Mouse (Mus musculus) liver, adult 2 months (tissue): ENCODE results near the gene Sh2d3c. TPM values are rescaled to one million over a fixed set of nuclear protein-coding genes. Genes with fewer than 3 reads are reported as not detected.

Source experiments
- DNase-seq: peaks from one replicate; pipeline ENCODE4 v3.0.0-alpha.2; 2011; ENCODE audit warnings: low read depth, low spot score; ENCODE audit errors: extremely low read depth
- H3K27ac ChIP-seq: fragments of 200-500 bp; replicated peaks from 2 replicates; pipeline ENCODE4 v1.5.1; 2012; ENCODE audit warnings: low read depth, mild to moderate bottlenecking, control low read depth, inconsistent platforms, low read length; ENCODE audit not compliant: insufficient read depth
- H3K27me3 ChIP-seq: fragments of 200-500 bp; 2 replicates; pipeline ENCODE4 v1.6.1; 2012; ENCODE audit warnings: mild to moderate bottlenecking, moderate library complexity, low read length, inconsistent platforms; ENCODE audit not compliant: control insufficient read depth, insufficient read depth
- H3K36me3 ChIP-seq: fragments of 200-500 bp; 2 replicates; pipeline ENCODE4 v1.6.1; 2012; ENCODE audit warnings: low read length, inconsistent platforms; ENCODE audit not compliant: control insufficient read depth, insufficient read depth
- H3K4me1 ChIP-seq: fragments of 200-500 bp; 2 replicates; pipeline ENCODE4 v1.6.1; 2011; ENCODE audit warnings: low read length; ENCODE audit not compliant: control insufficient read depth, insufficient read depth
- H3K4me3 ChIP-seq: fragments of 200-500 bp; 2 replicates; pipeline ENCODE4 v1.5.1; 2011; ENCODE audit warnings: low read depth, mild to moderate bottlenecking, control low read depth, low read length, moderate library complexity; ENCODE audit not compliant: insufficient read depth
- H3K79me2 ChIP-seq: fragments of 200-500 bp; 2 replicates; pipeline ENCODE4 v1.6.1; 2012; ENCODE audit warnings: inconsistent platforms, mild to moderate bottlenecking, low read length, moderate library complexity; ENCODE audit not compliant: control insufficient read depth, insufficient read depth
- H3K9ac ChIP-seq: fragments of 200-500 bp; 2 replicates; pipeline ENCODE4 v1.6.1; 2012; ENCODE audit warnings: low read depth, mild to moderate bottlenecking, control low read depth, inconsistent platforms, low read length
- CTCF ChIP-seq: fragments of 200-500 bp; IDR thresholded peaks from 2 replicates; pipeline ENCODE4 v1.5.1; 2011; ENCODE audit warnings: low read depth, low read length, control low read depth
- POLR2A ChIP-seq: fragments of 200-500 bp; IDR thresholded peaks from 2 replicates; pipeline ENCODE4 v1.6.1; 2011; ENCODE audit warnings: low read length, control low read depth; ENCODE audit not compliant: insufficient read depth; ENCODE audit errors: extremely low read depth
- whole genome bisulfite sequencing: fragments of 180-500 bp; shearing (Covaris S2); methylation state at CpG from one replicate; pipeline ENCODE4 v1.1.7; 2018; 5-methylcytosine and 5-hydroxymethylcytosine counted together
- polyA plus RNA-seq: library from polyadenylated mRNA; depleted of rRNA; stranded (reverse); fragments of >200 nt; gene quantifications from 2 replicates; pipeline ENCODE4 v1.2.3, GENCODE M21; 2012
- total RNA-seq: library from RNA; depleted of rRNA; stranded (reverse); fragments of >200 nt; gene quantifications from 2 replicates; pipeline ENCODE4 v1.2.3, GENCODE M21; 2014

Sh2d3c gene
- total and polyA plus RNA-seq, 2 experiments: 2.2 to 10.4 TPM

DNA sequence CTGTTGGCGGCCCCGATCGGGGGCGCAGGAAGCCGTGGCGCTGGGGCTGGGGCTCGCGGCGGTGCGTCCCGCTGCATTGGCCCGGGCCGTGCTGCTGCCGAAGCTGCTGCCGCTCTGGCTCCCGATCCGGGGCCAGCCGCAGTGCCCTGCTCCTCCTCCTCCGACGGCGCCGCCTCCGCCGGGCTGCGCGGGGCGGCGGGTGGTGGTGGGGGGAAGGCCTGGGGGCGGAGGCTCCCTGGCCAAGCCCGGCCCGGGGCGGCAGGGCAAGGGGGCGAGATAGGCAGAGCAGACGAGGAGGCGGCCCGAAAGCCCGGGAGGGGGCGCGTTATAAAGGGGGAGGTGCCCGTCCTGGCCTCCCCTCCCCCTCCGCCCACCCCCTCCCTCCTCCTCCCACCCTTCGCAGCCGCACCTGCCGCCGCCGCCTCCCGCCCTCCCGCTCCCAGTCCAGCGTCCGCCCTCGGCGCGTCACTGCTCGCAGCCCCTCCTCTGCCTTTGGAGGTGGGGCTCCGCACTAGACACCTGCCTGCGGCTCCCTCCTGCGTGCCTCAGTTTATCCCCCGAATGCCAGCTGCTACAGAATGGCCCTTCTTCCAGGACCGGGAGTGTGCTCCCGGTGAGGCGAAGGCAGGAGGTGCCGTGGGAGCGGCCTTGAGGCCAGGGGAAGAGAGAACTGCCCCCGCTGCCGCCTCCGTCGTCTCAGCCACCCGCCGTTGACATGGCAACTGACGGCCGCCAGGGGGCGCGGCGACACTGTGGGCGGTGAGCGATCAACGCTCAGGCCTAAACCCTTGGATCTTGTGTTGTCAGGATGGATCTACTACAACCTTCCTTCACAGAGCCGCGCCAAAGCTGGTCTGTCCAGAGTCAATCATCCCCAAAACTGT, 7.7 kb upstream of the Sh2d3c start, which contains the start of gene Cdk9:
TSS of gene Cdk9 (minus strand) at position 143 of the 884 bp plus-strand sequence.
- Histone ChIP-seq H3K27ac (peak within 1 kb of the TSS; percentile 93), H3K27me3 (no peaks in the 10 kb centered on the region), H3K4me3 (peak within 1 kb of the TSS; percentile 77), H3K79me2 (peaks cover 30% of the 10 kb centered on the region), H3K36me3 (peaks cover 17% of the 10 kb centered on the region), H3K4me1 (peaks cover 22% of the 10 kb centered on the region), H3K9ac (peak within 1 kb of the TSS; percentile 98)
- TF ChIP-seq CTCF (peak; percentile 95), POLR2A (peak; percentile 41; the same call in 1 of the 2 replicates)
- peak; percentile 79 for DNase-seq
- under 1% methylated on average over 61 of the region's 79 CpGs for WGBS

DNA sequence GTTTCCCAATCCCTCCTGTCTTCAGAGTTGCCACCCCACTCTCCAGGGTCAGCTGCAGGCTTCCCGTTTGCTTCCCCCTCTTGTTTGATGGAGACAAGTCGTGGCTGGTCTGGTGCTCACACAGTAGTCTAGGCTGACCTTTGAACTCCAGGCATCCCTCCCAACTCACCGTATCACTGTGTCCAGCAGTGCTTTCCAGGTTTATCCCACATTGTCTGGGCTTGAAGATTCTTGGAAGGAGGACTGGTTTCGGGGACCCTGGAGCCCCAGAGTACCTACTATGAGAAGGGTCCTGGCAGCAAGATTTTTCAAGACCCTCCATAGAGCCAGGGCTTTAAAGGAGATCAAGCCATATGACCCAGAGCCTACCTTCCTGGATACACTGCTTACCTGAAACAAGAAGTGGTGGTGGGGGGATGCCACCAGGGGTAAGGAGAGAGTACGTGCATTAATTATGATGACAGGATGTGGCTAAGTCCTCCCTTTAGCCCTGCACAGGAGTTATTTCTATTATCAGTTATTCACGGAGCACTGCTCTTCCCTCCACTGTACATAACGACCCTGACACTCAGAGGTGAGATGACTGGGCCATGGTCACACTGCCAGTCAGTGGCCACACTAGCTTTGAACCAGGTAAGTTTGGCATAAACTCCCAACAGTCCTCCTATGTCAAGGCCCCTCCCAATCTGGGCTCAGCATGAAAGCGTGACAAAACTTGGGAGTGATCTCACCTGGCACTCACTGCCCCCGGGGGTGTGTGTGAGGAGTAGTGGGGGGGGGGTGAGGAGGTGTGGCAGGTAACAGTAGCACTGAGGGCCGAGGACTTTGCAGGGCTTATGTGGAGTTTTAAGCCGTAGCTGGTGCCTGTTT, 6.5 kb upstream of the Sh2d3c start:
- peaks cover 24% of the 10 kb centered on the region for H3K79me2 ChIP-seq
- H3K27me3 ChIP-seq: no peaks in the 10 kb centered on the region
- H3K9ac ChIP-seq: peak overlapping the region; percentile 9
- H3K4me3 ChIP-seq: no peak overlapping the region
- WGBS: 24% methylated on average over 11 of the region's 11 CpGs
- peaks cover 22% of the 10 kb centered on the region for H3K4me1 ChIP-seq
- H3K27ac ChIP-seq: peak overlapping the region; percentile 80
- peak; percentile 65 for DNase-seq
- TF ChIP-seq CTCF: no peak
- TF ChIP-seq POLR2A: no peak
- H3K36me3 ChIP-seq: peaks cover 8% of the 10 kb centered on the region; the same call in 1 of the 2 replicates

- peak; percentile 85 for DNase-seq
- H3K27me3 ChIP-seq: no peaks in the 10 kb centered on the region
- WGBS: 13% methylated on average over 4 of the region's 4 CpGs
- no peak overlapping the region for H3K4me3 ChIP-seq
- peaks cover 22% of the 10 kb centered on the region for H3K4me1 ChIP-seq
- TF ChIP-seq POLR2A (no peak), CTCF (0 out of 2 replicates have a peak, but pooled peaks have one; percentile 4)
- H3K36me3 ChIP-seq: peaks cover 1% of the 10 kb centered on the region; the same call in 1 of the 2 replicates
- peaks cover 18% of the 10 kb centered on the region; the same call in 1 of the 2 replicates for H3K79me2 ChIP-seq
- H3K9ac ChIP-seq: no peak overlapping the region
- H3K27ac ChIP-seq: peak overlapping the region; percentile 80
These were observed 5.8 kb upstream of the Sh2d3c start for GRCm38 (mm10) chr2:32714987-32715425.

DNA sequence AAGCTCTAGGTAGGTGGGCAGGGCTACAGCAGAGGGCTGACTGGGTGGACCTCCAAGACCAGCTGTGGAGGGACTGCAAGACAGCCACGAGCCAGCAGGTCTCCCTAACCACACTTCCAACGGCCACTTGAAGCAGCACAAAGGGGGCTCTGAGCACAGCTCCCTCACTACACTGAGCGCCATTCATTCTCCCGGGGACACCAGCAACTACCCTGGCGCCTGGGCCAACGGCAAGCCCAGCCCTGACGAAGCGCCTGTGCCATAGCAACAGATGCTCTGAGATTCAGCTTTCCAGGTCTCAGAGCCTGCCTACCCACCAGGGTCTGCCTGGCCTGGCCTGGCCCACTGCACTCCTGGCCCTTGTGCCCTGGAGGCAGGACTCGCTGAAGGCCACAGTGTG, 2.1 kb upstream of the Sh2d3c start:
- no peak for DNase-seq
- H3K27ac ChIP-seq: no peak overlapping the region
- WGBS: 91% methylated on average over 9 of the region's 9 CpGs

DNA sequence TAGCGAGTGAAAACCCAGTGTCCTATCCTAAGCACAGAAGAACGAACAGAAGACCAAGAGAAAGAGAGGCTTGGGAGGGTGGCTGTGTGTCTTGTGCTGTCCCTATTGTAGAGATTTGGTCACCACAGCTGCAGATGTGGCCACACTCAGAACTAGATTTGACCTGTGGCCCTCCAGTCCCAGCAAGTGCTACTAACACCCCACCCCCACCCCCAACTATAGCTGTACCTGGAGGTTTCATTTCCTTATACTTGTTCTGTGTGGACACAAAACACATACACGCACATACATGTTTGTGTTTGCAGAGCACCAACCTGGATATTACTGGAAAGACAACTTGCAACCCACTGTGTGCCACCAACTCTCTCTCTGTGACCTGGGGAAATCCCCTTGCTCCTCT, 802 bp upstream of the Sh2d3c start:
- no peak overlapping the region for H3K4me3 ChIP-seq
- no peaks in the 10 kb centered on the region for H3K27me3 ChIP-seq
- no peak for DNase-seq
- H3K79me2 ChIP-seq: no peaks in the 10 kb centered on the region
- H3K9ac ChIP-seq: no peak overlapping the region
- H3K4me1 ChIP-seq: peaks cover 2% of the 10 kb centered on the region; the same call in 1 of the 2 replicates
- no peak for TF ChIP-seq POLR2A
- TF ChIP-seq CTCF: no peak
- whole genome bisulfite sequencing: 93% methylated on average over 3 of the region's 3 CpGs
- H3K36me3 ChIP-seq: no peaks in the 10 kb centered on the region
- no peak overlapping the region for H3K27ac ChIP-seq

More for the DNA sequence above, 2.1 kb upstream of the Sh2d3c start:
- TF ChIP-seq POLR2A (no peak), CTCF (no peak)
- no peak overlapping the region for H3K9ac ChIP-seq
- peaks cover 15% of the 10 kb centered on the region for H3K4me1 ChIP-seq
- no peak overlapping the region for H3K4me3 ChIP-seq
- H3K27me3 ChIP-seq: no peaks in the 10 kb centered on the region
- H3K79me2 ChIP-seq: no peaks in the 10 kb centered on the region
- no peaks in the 10 kb centered on the region for H3K36me3 ChIP-seq
